Mouse (Mus musculus): ENCODE results near the gene Mafb. TPM values are rescaled to one million over a fixed set of nuclear protein-coding genes. Genes with fewer than 3 reads are reported as not detected.

The Mafb gene
- polyA plus RNA-seq, 1 experiment from 2014 or later: 10.1 TPM

- no peak for ATAC-seq
- no peak overlapping the region for H3K4me2 ChIP-seq (replicated peaks)
- no peaks in the 10 kb centered on the region for H3K9me3 ChIP-seq
- H3K27ac ChIP-seq: no peak overlapping the region
- H3K4me3 ChIP-seq (replicated peaks): no peak overlapping the region
- no peaks in the 10 kb centered on the region for H3K27me3 ChIP-seq (replicated peaks)
- H3K36me3 ChIP-seq: no peaks in the 10 kb centered on the region
- WGBS: 79% methylated on average over 5 of the region's 5 CpGs
- H3K4me1 ChIP-seq (replicated peaks): peaks cover 9% of the 10 kb centered on the region
- H3K9ac ChIP-seq: no peak overlapping the region
These were observed 27.3 kb downstream of the Mafb start for GRCm38 (mm10) chr2:160339595-160339994.

- Histone ChIP-seq H3K27me3 (replicated peaks) (no peaks in the 10 kb centered on the region), H3K4me1 (replicated peaks) (peaks cover 16% of the 10 kb centered on the region), H3K36me3 (no peaks in the 10 kb centered on the region), H3K4me3 (replicated peaks) (no peak overlapping the region), H3K27ac (no peak overlapping the region), H3K9ac (no peak overlapping the region), H3K9me3 (no peaks in the 10 kb centered on the region), H3K4me2 (replicated peaks) (no peak overlapping the region)
- 52% methylated on average over 2 of the region's 2 CpGs for WGBS
- ATAC-seq: no peak
These were observed 30.8 kb downstream of the Mafb start for GRCm38 (mm10) chr2:160336053-160336452.

- Histone ChIP-seq H3K27me3 (replicated peaks) (no peaks in the 10 kb centered on the region), H3K36me3 (no peaks in the 10 kb centered on the region), H3K9ac (no peak overlapping the region), H3K9me3 (no peaks in the 10 kb centered on the region), H3K4me3 (replicated peaks) (no peak overlapping the region), H3K27ac (no peak overlapping the region), H3K4me2 (replicated peaks) (no peak overlapping the region), H3K4me1 (replicated peaks) (peaks cover 16% of the 10 kb centered on the region)
- no peak for ATAC-seq
- WGBS: 76% methylated on average over 1 of the region's 1 CpGs
These were observed 31.8 kb downstream of the Mafb start for GRCm38 (mm10) chr2:160335043-160335442.

- no peak within 1 kb of the TSS for H3K4me3 ChIP-seq (replicated peaks)
- peaks cover 17% of the 10 kb centered on the region for H3K4me1 ChIP-seq (replicated peaks)
- H3K27me3 ChIP-seq (replicated peaks): no peaks in the 10 kb centered on the region
- WGBS: 37% methylated on average over 4 of the region's 4 CpGs
- no peak for ATAC-seq
- no peak within 1 kb of the TSS for H3K9ac ChIP-seq
- H3K9me3 ChIP-seq: no peaks in the 10 kb centered on the region
- H3K27ac ChIP-seq: peak within 1 kb of the TSS; percentile 20; the same call in 1 of the 2 replicates
- no peaks in the 10 kb centered on the region for H3K36me3 ChIP-seq
- H3K4me2 ChIP-seq (replicated peaks): no peak within 1 kb of the TSS
These were observed 32.7 kb downstream of the Mafb start, which contains the start of gene Gm826 for GRCm38 (mm10) chr2:160334111-160334661. TSS of gene Gm826 (minus strand) at chr2:160334162.

- Histone ChIP-seq H3K27ac (peak overlapping the region; percentile 78), H3K36me3 (no peaks in the 10 kb centered on the region), H3K4me1 (replicated peaks) (peaks cover 22% of the 10 kb centered on the region), H3K4me3 (replicated peaks) (no peak overlapping the region), H3K9me3 (no peaks in the 10 kb centered on the region), H3K9ac (no peak overlapping the region), H3K27me3 (replicated peaks) (no peaks in the 10 kb centered on the region), H3K4me2 (replicated peaks) (no peak overlapping the region)
- ATAC-seq: peak; percentile 89
- WGBS: 62% methylated on average over 12 of the region's 12 CpGs
These were observed 34.1 kb downstream of the Mafb start for GRCm38 (mm10) chr2:160332516-160333325.

GRCm38 (mm10) chr2:160328886-160329285 is 38.0 kb downstream of the Mafb start:
- no peak for ATAC-seq
- no peaks in the 10 kb centered on the region for H3K27me3 ChIP-seq (replicated peaks)

GRCm38 (mm10) chr2:160327716-160328115 is 39.1 kb downstream of the Mafb start:
- ATAC-seq: no peak
- no peaks in the 10 kb centered on the region for H3K27me3 ChIP-seq (replicated peaks)
- H3K36me3 ChIP-seq: no peaks in the 10 kb centered on the region
- peaks cover 15% of the 10 kb centered on the region for H3K4me1 ChIP-seq (replicated peaks)
- no peak overlapping the region for H3K4me2 ChIP-seq (replicated peaks)
- WGBS: 83% methylated on average over 4 of the region's 4 CpGs
- H3K9ac ChIP-seq: no peak overlapping the region
- H3K9me3 ChIP-seq: no peaks in the 10 kb centered on the region
- no peak overlapping the region for H3K4me3 ChIP-seq (replicated peaks)
- H3K27ac ChIP-seq: no peak overlapping the region

More at GRCm38 (mm10) chr2:160328886-160329285, 38.0 kb downstream of the Mafb start:
- Histone ChIP-seq H3K9ac (no peak overlapping the region), H3K4me3 (replicated peaks) (no peak overlapping the region), H3K4me1 (replicated peaks) (peaks cover 15% of the 10 kb centered on the region), H3K9me3 (no peaks in the 10 kb centered on the region), H3K4me2 (replicated peaks) (no peak overlapping the region), H3K27ac (no peak overlapping the region), H3K36me3 (no peaks in the 10 kb centered on the region)
- 53% methylated on average over 9 of the region's 9 CpGs for WGBS

- no peak overlapping the region for H3K9ac ChIP-seq
- H3K4me3 ChIP-seq (replicated peaks): no peak overlapping the region
- peak; percentile 60 for ATAC-seq
- no peaks in the 10 kb centered on the region for H3K9me3 ChIP-seq
- no peaks in the 10 kb centered on the region for H3K36me3 ChIP-seq
- no peak overlapping the region for H3K27ac ChIP-seq
- H3K4me2 ChIP-seq (replicated peaks): peak overlapping the region; percentile 37
- WGBS: 26% methylated on average over 4 of the region's 4 CpGs
- H3K27me3 ChIP-seq (replicated peaks): no peaks in the 10 kb centered on the region
- peaks cover 15% of the 10 kb centered on the region for H3K4me1 ChIP-seq (replicated peaks)
These were observed 39.7 kb downstream of the Mafb start for GRCm38 (mm10) chr2:160327167-160327566.

GRCm38 (mm10) chr2:160325105-160325644 is 41.7 kb downstream of the Mafb start:
- Histone ChIP-seq H3K4me3 (replicated peaks) (no peak overlapping the region), H3K4me1 (replicated peaks) (peaks cover 12% of the 10 kb centered on the region), H3K27me3 (replicated peaks) (no peaks in the 10 kb centered on the region), H3K27ac (no peak overlapping the region), H3K9me3 (no peaks in the 10 kb centered on the region), H3K36me3 (no peaks in the 10 kb centered on the region), H3K9ac (no peak overlapping the region), H3K4me2 (replicated peaks) (no peak overlapping the region)
- 65% methylated on average over 6 of the region's 6 CpGs for WGBS
- peak; percentile 69 for ATAC-seq

GRCm38 (mm10) chr2:160321829-160322228 is 45.0 kb downstream of the Mafb start:
- Histone ChIP-seq H3K27me3 (replicated peaks) (no peaks in the 10 kb centered on the region), H3K9me3 (no peaks in the 10 kb centered on the region), H3K4me1 (replicated peaks) (peaks cover 2% of the 10 kb centered on the region; the same call in 1 of the 2 replicates), H3K27ac (no peak overlapping the region), H3K9ac (no peak overlapping the region), H3K4me2 (replicated peaks) (no peak overlapping the region), H3K4me3 (replicated peaks) (no peak overlapping the region), H3K36me3 (no peaks in the 10 kb centered on the region)
- WGBS: 30% methylated on average over 4 of the region's 4 CpGs
- peak; percentile 76 for ATAC-seq

- Histone ChIP-seq H3K9ac (no peak overlapping the region), H3K4me2 (replicated peaks) (no peak overlapping the region), H3K36me3 (no peaks in the 10 kb centered on the region), H3K4me3 (replicated peaks) (no peak overlapping the region), H3K4me1 (replicated peaks) (no peaks in the 10 kb centered on the region), H3K9me3 (no peaks in the 10 kb centered on the region), H3K27me3 (replicated peaks) (no peaks in the 10 kb centered on the region), H3K27ac (no peak overlapping the region)
- WGBS: 28% methylated on average over 4 of the region's 4 CpGs
- no peak for ATAC-seq
These were observed 48.6 kb downstream of the Mafb start for GRCm38 (mm10) chr2:160318255-160318654.
